Mouse (Mus musculus) midbrain, embryonic 13.5 days (tissue): ENCODE measurements around the gene Tmem189. TPM values are rescaled to one million over a fixed set of nuclear protein-coding genes. Genes with fewer than 3 reads are reported as not detected.
"Not testable (repeated sequence)": the region's sequence is repeated elsewhere in the genome, so short reads cannot be mapped to it uniquely, and the experiment has no call there.

ENCODE experiments used
- ATAC-seq: fragments of 200-750 bp; cut with Nextera tagmentation; 2 replicates; pipeline ENCODE4 v1.8.0; 2017; ENCODE audit warnings: mild to moderate bottlenecking, moderate TSS enrichment, moderate library complexity
- H3K27ac ChIP-seq: fragments of 300-500 bp; sonication (generic); 2 replicates; pipeline ENCODE4 v1.5.1; 2015; ENCODE audit warnings: inconsistent platforms, mild to moderate bottlenecking, moderate library complexity
- H3K27me3 ChIP-seq: fragments of 300-500 bp; sonication (generic); 2 replicates; pipeline ENCODE4 v1.6.1; 2015; ENCODE audit warnings: mild to moderate bottlenecking, inconsistent platforms
- H3K36me3 ChIP-seq: fragments of 300-500 bp; sonication (generic); 2 replicates; pipeline ENCODE4 v1.6.1; 2015; ENCODE audit warnings: mild to moderate bottlenecking, inconsistent platforms
- H3K4me1 ChIP-seq: fragments of 300-500 bp; sonication (generic); replicated peaks from 2 replicates; pipeline ENCODE4 v1.6.1; 2015; ENCODE audit warnings: inconsistent platforms
- H3K4me2 ChIP-seq: fragments of 300-500 bp; sonication (generic); replicated peaks from 2 replicates; pipeline ENCODE4 v1.6.1; 2015; ENCODE audit warnings: moderate library complexity, mild to moderate bottlenecking, inconsistent platforms
- H3K4me3 ChIP-seq: fragments of 300-500 bp; sonication (generic); replicated peaks from 2 replicates; pipeline ENCODE4 v1.5.1; 2015; ENCODE audit warnings: mild to moderate bottlenecking, inconsistent platforms
- H3K9ac ChIP-seq: fragments of 300-500 bp; sonication (generic); replicated peaks from 2 replicates; pipeline ENCODE4 v1.6.1; 2015; ENCODE audit warnings: mild to moderate bottlenecking, inconsistent platforms
- H3K9me3 ChIP-seq: fragments of 300-500 bp; sonication (generic); 2 replicates; pipeline ENCODE4 v1.6.1; 2016; ENCODE audit warnings: mild to moderate bottlenecking, inconsistent platforms
- WGBS: fragments of 180-500 bp; shearing (Covaris S2); methylation state at CpG from one replicate; pipeline ENCODE4 v1.1.7; 2015; 5-methylcytosine and 5-hydroxymethylcytosine counted together
- polyA plus RNA-seq: library from polyadenylated mRNA; unstranded; fragments of >200 nt; fragmentation: Nextera tagmentation; extraction: Ambion mirVana; gene quantifications from 2 replicates; pipeline ENCODE4 v1.2.1, GENCODE M21; 2015

Gene Tmem189
- polyA plus RNA-seq, 1 experiment from 2014 or later, result 28.0 TPM

DNA sequence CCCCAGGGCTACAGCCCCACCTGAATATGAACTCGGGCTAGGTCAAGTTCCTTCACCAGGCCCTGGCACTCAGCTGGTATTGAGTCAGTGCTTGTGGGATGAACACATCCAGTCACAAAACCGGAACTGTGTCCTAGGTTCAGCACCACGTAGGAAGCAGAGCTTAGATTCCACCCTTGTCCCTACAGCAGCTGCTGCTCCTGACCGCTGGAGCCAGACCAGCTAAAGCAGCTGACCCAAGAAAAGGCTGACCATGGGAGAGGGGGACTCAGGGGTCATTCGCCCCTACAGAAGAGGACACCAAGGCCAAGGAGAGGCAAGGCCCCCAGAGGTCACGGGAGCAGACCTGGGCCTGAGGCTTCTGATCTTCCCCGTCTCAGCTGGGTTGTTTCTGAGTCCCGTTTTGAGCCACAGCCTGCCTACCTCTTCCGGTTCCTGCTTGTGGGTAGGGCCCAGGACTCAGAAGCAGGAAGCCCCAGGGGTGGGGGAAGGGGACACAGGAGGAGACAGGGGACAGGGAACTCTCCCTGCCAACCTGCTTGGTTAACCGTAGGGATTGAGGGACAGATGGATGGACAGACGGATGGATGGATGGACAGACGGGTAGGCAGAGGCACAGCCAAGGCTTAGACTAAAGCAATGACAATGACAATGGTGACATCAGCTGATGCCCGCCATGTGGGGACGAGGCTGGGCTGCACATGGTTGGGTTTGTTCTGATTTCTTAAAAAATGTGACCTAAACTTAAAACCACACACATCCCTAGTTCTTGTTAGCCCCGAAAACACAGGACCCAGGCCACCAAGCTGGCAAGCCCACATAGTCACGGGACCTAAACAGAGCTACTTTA lies 32.8 kb downstream of the Tmem189 start:
- ATAC-seq, result no peak

DNA sequence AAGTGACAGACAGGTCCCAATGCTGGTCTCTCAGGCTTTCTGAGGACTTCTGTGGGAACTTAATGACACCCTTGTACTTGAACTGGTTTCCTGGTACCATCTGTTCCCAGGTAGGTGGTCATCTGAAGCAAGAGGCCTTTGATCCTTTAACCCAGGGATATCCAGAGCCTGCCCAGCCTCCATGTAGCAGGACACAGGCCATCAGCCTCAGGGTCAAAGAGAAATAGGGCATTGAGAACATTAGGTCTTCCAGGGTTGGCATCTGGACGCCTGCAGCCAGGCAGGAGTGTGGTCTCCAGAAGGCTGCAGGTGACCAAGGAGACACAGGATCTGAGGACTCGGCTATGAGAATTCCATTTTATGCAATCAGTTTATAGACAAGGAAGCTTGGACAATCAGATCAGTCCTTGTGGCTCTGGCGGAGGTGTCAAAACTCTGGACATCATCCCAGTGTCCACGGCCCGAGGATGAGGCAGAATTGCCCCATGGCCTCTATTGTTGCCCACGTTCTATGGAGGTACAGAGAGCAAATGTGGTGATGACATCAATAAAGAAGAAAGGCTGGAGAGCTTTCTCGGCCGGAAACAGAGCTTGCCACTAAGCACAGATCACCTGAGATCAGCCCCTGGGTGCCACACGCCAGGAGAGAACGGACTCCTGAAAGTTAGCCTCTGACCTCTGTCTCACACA lies 34.6 kb downstream of the Tmem189 start:
- Histone ChIP-seq H3K27me3 (no peaks in the 10 kb centered on the region), H3K27ac (no peak overlapping the region), H3K4me3 (no peak overlapping the region), H3K4me1 (peaks cover 16% of the 10 kb centered on the region), H3K9me3 (no peaks in the 10 kb centered on the region), H3K4me2 (no peak overlapping the region), H3K9ac (no peak overlapping the region), H3K36me3 (peaks cover 38% of the 10 kb centered on the region)
- no peak for ATAC-seq
- WGBS, result 88% methylated on average over 10 of the region's 10 CpGs

More for the DNA sequence above, 32.8 kb downstream of the Tmem189 start:
- no peak overlapping the region; the same call in 1 of the 2 replicates for H3K9ac ChIP-seq
- H3K36me3 ChIP-seq, result peaks cover 28% of the 10 kb centered on the region
- H3K4me3 ChIP-seq, result no peak overlapping the region
- no peaks in the 10 kb centered on the region for H3K9me3 ChIP-seq
- H3K4me2 ChIP-seq, result no peak overlapping the region
- no peaks in the 10 kb centered on the region for H3K27me3 ChIP-seq
- H3K27ac ChIP-seq, result no peak overlapping the region
- 89% methylated on average over 16 of the region's 16 CpGs for WGBS
- peaks cover 26% of the 10 kb centered on the region for H3K4me1 ChIP-seq

DNA sequence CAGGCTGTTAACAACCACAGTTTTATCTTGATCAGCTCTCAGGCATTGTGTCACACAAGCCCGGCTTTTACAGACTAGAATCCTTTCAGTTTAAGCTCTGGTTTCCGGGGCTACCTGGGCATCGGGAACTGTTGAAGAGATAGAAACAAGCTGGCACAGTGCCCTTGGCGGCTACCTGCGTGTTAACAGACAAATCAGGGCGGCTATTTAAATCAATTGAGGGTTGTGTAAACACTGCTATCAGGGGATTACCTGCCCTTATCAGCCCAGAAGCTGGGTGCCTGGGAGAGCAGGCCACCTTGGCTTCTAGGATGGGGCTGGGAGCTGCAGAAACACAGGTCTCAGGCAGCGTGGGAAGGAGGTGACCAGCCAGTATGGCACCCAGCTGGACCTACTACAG lies 36.9 kb downstream of the Tmem189 start:
- H3K4me3 ChIP-seq, result no peak overlapping the region
- no peak for ATAC-seq
- peaks cover 49% of the 10 kb centered on the region for H3K36me3 ChIP-seq
- WGBS, result 83% methylated on average over 7 of the region's 7 CpGs
- no peaks in the 10 kb centered on the region for H3K27me3 ChIP-seq
- H3K4me1 ChIP-seq, result 0 out of 2 replicates have a peak, but pooled peaks cover 5% of the 10 kb centered on the region
- H3K9ac ChIP-seq, result no peak overlapping the region
- no peaks in the 10 kb centered on the region for H3K9me3 ChIP-seq
- no peak overlapping the region for H3K27ac ChIP-seq
- no peak overlapping the region for H3K4me2 ChIP-seq

DNA sequence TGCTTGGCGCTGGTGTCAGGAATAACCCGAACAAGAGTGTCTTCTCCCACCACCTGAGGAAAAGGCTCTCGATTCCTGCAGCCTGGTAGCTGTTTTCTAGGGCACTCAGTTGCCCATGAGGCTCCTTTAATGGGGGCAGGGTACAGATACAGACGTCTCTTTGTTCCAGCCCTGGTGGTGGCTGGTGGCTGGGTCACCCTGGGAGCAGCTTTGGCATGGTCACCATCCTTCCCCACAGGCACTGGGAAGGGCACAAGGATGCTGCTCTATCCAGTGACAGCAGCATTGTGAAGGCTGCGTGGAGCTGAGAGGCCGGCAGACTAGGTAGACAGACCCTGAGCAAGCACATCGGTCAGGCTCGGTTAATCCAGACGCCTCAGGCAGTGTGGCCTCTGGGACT lies 38.0 kb downstream of the Tmem189 start:
- WGBS, result 89% methylated on average over 9 of the region's 9 CpGs

DNA sequence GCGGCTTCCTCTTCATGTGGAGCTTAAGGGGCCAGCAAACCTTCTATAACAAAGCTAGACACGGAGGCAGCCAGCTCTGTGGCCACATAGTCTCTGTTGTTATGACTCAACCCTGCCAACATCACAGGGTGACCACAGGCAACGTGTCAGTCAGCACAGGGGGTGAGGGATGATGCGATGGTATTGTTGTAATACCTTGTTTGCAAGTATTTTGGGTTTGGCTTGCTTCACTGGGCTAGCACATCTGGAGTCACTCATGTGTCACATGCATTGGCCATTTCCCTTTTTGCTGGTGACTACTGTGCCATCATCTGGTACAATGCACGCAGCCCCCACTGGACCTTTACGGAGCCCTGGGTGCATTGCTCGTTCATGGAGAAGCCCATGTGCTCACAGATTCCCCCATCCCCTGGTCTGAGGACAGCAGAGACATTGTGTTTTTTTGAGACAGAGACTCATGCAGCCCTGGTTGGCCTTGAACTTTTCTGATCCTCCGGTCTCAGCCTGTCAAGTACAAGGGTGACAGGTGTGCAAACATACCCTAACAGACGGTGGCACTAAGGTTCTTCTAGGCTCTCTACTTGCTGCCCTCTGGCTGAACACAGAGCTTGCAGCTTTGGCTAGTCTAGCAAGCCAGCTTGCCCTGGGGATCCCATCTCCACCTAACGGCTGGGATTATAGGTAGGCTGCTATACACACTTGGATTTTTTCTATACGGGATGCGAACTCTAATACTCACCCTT lies 40.2 kb downstream of the Tmem189 start:
- H3K9me3 ChIP-seq, result no peaks in the 10 kb centered on the region
- no peak overlapping the region for H3K4me3 ChIP-seq
- ATAC-seq, result no peak
- no peak overlapping the region for H3K27ac ChIP-seq
- H3K4me2 ChIP-seq, result no peak overlapping the region
- H3K4me1 ChIP-seq, result no peaks in the 10 kb centered on the region
- 90% methylated on average over 12 of the region's 12 CpGs for WGBS
- no peak overlapping the region for H3K9ac ChIP-seq
- no peaks in the 10 kb centered on the region for H3K27me3 ChIP-seq
- peaks cover 64% of the 10 kb centered on the region for H3K36me3 ChIP-seq

More for the DNA sequence above, 38.0 kb downstream of the Tmem189 start:
- H3K4me3 ChIP-seq, result no peak overlapping the region
- H3K9ac ChIP-seq, result no peak overlapping the region
- 0 out of 2 replicates have a peak, but pooled peaks cover 2% of the 10 kb centered on the region for H3K4me1 ChIP-seq
- peaks cover 49% of the 10 kb centered on the region for H3K36me3 ChIP-seq
- no peak overlapping the region for H3K4me2 ChIP-seq
- ATAC-seq, result no peak
- no peaks in the 10 kb centered on the region for H3K27me3 ChIP-seq
- H3K27ac ChIP-seq, result no peak overlapping the region
- H3K9me3 ChIP-seq, result no peaks in the 10 kb centered on the region

DNA sequence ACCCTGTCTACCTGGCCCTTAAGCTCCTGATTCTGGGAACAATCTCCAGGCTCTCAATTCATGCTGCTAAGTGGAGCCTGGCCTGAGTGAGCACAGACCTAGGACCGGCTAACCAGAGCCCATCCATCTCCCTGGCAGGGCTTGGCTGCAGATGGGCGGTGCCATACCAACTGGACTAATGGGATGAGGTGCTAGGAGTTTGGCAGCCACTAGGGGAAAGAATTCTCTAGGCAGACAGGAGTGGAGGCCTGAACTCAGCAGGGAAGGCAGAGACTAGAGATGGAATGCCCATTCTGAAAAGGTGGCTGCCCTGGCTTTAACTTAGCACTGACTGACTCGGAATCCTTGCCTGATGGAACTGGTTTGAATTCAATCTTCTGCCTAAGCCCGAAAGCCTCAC lies 43.2 kb downstream of the Tmem189 start:
- no peaks in the 10 kb centered on the region for H3K4me1 ChIP-seq
- no peak for ATAC-seq
- H3K36me3 ChIP-seq, result peaks cover 49% of the 10 kb centered on the region
- no peak overlapping the region for H3K4me3 ChIP-seq
- H3K27ac ChIP-seq, result no peak overlapping the region
- WGBS, result 83% methylated on average over 4 of the region's 4 CpGs
- H3K27me3 ChIP-seq, result no peaks in the 10 kb centered on the region
- no peaks in the 10 kb centered on the region for H3K9me3 ChIP-seq
- H3K4me2 ChIP-seq, result no peak overlapping the region
- no peak overlapping the region for H3K9ac ChIP-seq

DNA sequence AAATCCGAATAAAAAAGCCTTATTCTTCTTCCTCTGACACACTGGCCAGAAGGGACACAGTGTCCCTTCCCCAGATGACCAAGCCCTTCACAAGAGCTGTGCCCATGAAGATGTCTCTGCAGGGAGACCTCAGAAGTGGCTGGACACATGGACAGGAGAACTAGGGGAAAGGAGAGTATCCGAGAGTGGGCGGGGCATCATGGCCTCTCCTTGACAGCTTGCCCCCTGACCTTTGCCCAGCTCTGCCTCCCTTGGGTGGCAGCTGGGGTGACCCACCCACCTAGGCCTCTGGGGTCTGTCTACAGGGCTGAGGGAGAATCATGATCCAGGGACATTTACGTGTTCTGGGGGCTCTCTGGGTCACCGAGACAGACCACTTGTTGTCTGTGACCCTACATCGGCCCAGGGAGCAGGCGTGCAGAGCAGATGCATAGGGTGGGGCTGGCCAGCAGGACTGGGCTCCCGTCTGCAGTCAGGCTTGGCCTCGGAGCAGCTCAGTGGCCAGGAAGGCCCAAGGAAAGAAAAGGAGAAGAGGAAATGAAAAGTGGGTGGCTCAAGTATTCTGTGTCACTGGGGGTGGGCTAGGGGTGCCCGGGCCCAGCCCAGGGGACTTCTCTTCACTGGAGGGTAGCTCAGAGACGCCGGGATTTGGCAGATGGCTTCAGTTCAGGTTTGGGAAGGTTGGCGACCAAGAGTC lies 46.1 kb downstream of the Tmem189 start:
- H3K4me3 ChIP-seq, H3K27ac ChIP-seq, H3K27me3 ChIP-seq, ATAC-seq, H3K4me1 ChIP-seq, H3K9ac ChIP-seq, H3K4me2 ChIP-seq, H3K9me3 ChIP-seq: not testable (repeated sequence)
- 88% methylated on average over 13 of the region's 13 CpGs for WGBS
- peaks cover 39% of the 10 kb centered on the region for H3K36me3 ChIP-seq

DNA sequence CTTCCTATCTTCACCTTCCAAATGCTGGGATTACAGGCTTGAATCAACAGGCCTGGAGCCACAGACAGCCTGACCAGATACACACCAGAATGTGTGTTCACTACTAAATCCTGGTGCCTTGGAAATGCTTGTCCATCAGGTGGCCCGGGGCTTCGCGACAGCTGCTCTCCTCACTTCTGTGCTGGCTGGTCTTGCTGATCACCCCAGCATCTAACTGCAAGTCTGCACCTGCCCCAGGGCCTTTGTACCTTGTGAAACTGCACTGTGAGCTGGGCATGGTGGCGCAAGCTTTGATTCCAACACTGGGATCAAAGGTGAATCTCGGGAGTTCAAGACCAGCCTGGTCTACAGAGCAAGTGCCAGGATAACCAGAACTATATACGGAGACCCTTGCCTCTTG lies 47.5 kb downstream of the Tmem189 start:
- H3K27me3 ChIP-seq, result no peaks in the 10 kb centered on the region
- H3K27ac ChIP-seq, result no peak overlapping the region
- H3K36me3 ChIP-seq, result peaks cover 30% of the 10 kb centered on the region
- H3K9ac ChIP-seq, result no peak overlapping the region
- H3K9me3 ChIP-seq, result no peaks in the 10 kb centered on the region
- H3K4me2 ChIP-seq, result no peak overlapping the region
- WGBS, result 90% methylated on average over 6 of the region's 6 CpGs
- no peaks in the 10 kb centered on the region for H3K4me1 ChIP-seq
- no peak for ATAC-seq
- no peak overlapping the region for H3K4me3 ChIP-seq

DNA sequence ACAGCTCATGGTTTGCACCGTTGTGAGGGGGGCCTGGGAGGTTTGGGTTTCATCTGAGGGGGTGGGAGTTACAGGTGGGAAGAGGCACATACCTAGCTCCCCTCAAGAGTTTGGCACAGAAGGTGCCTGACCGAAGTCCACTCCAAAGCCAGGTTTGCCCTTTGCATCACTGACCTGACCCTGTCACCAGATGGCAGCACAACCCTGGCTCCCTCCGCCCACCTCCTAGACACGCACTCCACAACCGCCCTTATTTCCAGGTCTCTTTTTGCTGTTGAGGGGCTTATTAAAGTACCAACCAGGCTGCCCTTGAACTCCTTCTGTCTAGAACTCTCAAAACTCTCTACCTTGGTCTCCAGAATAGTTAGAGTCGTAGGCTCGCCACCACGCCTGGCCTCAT lies 48.3 kb downstream of the Tmem189 start:
- H3K9me3 ChIP-seq, result no peaks in the 10 kb centered on the region
- no peaks in the 10 kb centered on the region for H3K27me3 ChIP-seq
- WGBS, result 54% methylated on average over 8 of the region's 8 CpGs
- H3K9ac ChIP-seq, result no peak overlapping the region
- peaks cover 28% of the 10 kb centered on the region for H3K36me3 ChIP-seq
- no peak overlapping the region for H3K27ac ChIP-seq
- no peaks in the 10 kb centered on the region for H3K4me1 ChIP-seq
- ATAC-seq, result no peak
- H3K4me3 ChIP-seq, result no peak overlapping the region
- H3K4me2 ChIP-seq, result no peak overlapping the region

DNA sequence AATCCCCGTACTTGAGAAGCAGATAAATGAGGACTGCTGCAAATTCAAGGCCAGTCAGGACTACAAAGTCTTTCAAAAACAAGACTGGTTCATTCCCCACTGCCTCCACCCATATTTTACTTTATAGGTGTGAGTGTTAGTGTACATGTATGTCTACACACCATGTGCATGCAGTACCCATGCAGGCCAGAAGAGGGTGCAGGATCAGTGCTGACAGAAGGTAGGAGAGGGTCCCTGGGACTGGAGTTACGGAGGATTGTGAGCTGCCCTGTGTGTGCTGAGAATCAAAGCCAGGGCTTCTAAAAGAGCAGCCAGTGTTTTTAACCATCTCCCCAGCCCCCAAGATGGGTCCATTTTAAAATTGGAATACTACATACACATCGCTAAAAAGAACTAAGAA lies 49.3 kb downstream of the Tmem189 start:
- Histone ChIP-seq H3K27me3 (no peaks in the 10 kb centered on the region), H3K27ac (no peak overlapping the region), H3K36me3 (peaks cover 19% of the 10 kb centered on the region), H3K4me3 (no peak overlapping the region), H3K9me3 (no peaks in the 10 kb centered on the region), H3K4me2 (no peak overlapping the region), H3K9ac (no peak overlapping the region), H3K4me1 (no peaks in the 10 kb centered on the region)
- no peak for ATAC-seq
- 75% methylated on average over 3 of the region's 3 CpGs for WGBS

DNA sequence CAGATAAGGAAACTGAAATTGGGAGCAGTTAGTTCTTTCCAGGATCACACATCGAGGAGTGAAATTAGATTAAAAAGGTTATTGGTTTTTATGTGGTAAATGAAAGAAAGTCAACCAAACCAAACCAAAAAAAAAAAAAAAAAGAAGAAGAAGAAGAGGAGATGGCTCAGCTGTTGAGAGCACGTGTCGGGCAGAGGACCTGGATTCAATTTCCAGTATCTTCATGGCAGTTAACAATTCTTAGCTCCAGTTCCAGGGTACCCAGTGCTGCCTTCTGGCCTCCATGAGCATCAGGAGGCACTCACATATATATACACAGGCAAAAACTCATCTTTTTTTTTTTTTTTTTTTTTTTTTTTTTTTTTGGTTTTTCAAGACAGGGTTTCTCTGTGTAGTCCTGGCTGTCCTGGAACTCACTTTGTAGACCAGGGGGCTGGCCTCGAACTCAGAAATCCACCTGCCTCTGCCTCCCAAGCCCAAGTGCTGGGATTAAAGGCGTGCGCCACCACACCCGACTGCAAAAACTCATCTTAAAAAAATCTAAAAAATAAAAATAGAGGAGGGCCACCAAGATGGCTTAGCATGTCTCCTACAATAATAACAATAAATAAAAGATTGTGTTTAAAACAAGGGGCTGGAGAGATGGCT lies 54.6 kb downstream of the Tmem189 start:
- 85% methylated on average over 7 of the region's 7 CpGs for WGBS
- H3K4me2 ChIP-seq, result peak overlapping the region; percentile 49
- peak overlapping the region; percentile 27 for H3K4me3 ChIP-seq
- H3K9me3 ChIP-seq, result no peaks in the 10 kb centered on the region
- ATAC-seq, result no peak
- peaks cover 32% of the 10 kb centered on the region for H3K4me1 ChIP-seq
- no peak overlapping the region for H3K27ac ChIP-seq
- no peaks in the 10 kb centered on the region for H3K27me3 ChIP-seq
- H3K9ac ChIP-seq, result no peak overlapping the region
- no peaks in the 10 kb centered on the region for H3K36me3 ChIP-seq
